In genomic region chr4:98102625-98103336, GRCm38 (mm10) we compare ENCODE assay signal across 8 mouse cellular contexts.
DNase-seq lines count a peak whose midpoint lies in the region; ATAC-seq and TF ChIP-seq lines count a peak whose summit lies in the region.

No protein-coding gene starts in this region.

- 23% methylated on average over 24 of the region's 24 CpGs for WGBS in forebrain, embryonic 14.5 days
- WGBS in limb, embryonic 11.5 days: 45% methylated on average over 24 of the region's 24 CpGs
- 62% methylated on average over 24 of the region's 24 CpGs for WGBS in olfactory bulb, adult 2 months

- peaks cover 69% of the 10 kb centered on the region for H3K4me1 ChIP-seq in forebrain, embryonic 14.5 days (ENCODE audit: control insufficient read depth, insufficient read depth, low read length)
- H3K4me1 ChIP-seq in limb, embryonic 11.5 days (ENCODE audit: control insufficient read depth, insufficient read depth, low read length): peaks cover 80% of the 10 kb centered on the region
- H3K4me1 ChIP-seq in olfactory bulb, adult 2 months (ENCODE audit: control insufficient read depth, insufficient read depth, low read length): no peaks in the 10 kb centered on the region; the same call in 1 of the 2 replicates

- peak overlapping the region; percentile 52 for H3K9ac ChIP-seq in forebrain, embryonic 14.5 days (ENCODE audit: low read length)
- H3K9ac ChIP-seq in limb, embryonic 11.5 days (ENCODE audit: low read length): no peak overlapping the region

- peak overlapping the region; percentile 44 for H3K4me2 ChIP-seq in forebrain, embryonic 14.5 days (ENCODE audit: low read length)
- no peak overlapping the region for H3K4me2 ChIP-seq in limb, embryonic 11.5 days (ENCODE audit: low read depth, severe bottlenecking)

- peak overlapping the region; percentile 12; the same call in 1 of the 2 replicates for H3K4me3 ChIP-seq in forebrain, embryonic 14.5 days (ENCODE audit: low read depth, low read length)
- no peak overlapping the region for H3K4me3 ChIP-seq in limb, embryonic 11.5 days (ENCODE audit: low read depth, low read length)
- peak overlapping the region; percentile 24 for H3K4me3 ChIP-seq in olfactory bulb, adult 2 months (ENCODE audit: insufficient read depth, low read depth, low read length)

- peak; percentile 75 for ATAC-seq in forebrain, embryonic 14.5 days
- ATAC-seq in limb, embryonic 11.5 days (ENCODE audit: insufficient number of reproducible peaks, low FRiP score, low TSS enrichment, low read depth): no peak

- H3K36me3 ChIP-seq in forebrain, embryonic 14.5 days (ENCODE audit: control insufficient read depth, insufficient read depth, low read length): 0 out of 2 replicates have a peak, but pooled peaks cover 6% of the 10 kb centered on the region
- no peaks in the 10 kb centered on the region for H3K36me3 ChIP-seq in limb, embryonic 11.5 days (ENCODE audit: control insufficient read depth, insufficient read depth, low read length)

- H3K27ac ChIP-seq in forebrain, embryonic 14.5 days (ENCODE audit: low read depth, low read length): peak overlapping the region; percentile 89
- H3K27ac ChIP-seq in limb, embryonic 11.5 days (replicated peaks; ENCODE audit: low read depth, low read length): peak overlapping the region; percentile 33; the same call in 1 of the 2 replicates
- H3K27ac ChIP-seq in olfactory bulb, adult 2 months (ENCODE audit: insufficient read depth, low read depth, low read length): no peak overlapping the region

- no peak for TF ChIP-seq CTCF in olfactory bulb, adult 2 months (IDR thresholded peaks at IDR 0.05; ENCODE audit: insufficient read depth, low read depth, low read length)

- TF ChIP-seq POLR2A in olfactory bulb, adult 2 months (IDR thresholded peaks at IDR 0.05; ENCODE audit: insufficient read depth, low read depth, low read length): no peak

- DNase-seq in layer of hippocampus, adult 18-20 months (ENCODE audit: low spot score in 2 of 2): peak; percentile 35 to 67
- DNase-seq in layer of hippocampus, postnatal 10 days (ENCODE audit: low spot score in 2 of 2): no peak
- peak; percentile 86 for DNase-seq in forebrain, embryonic 14.5 days (ENCODE audit: low spot score)
- peak; percentile 29 for DNase-seq in limb, embryonic 11.5 days (ENCODE audit: low spot score)
- no peak for DNase-seq in urinary bladder, postnatal 36 days (ENCODE audit: low spot score in 2 of 2)
- no peak for DNase-seq in urinary bladder, postnatal 14 days (ENCODE audit: low spot score)
- DNase-seq in gastrocnemius, postnatal 25 days: no peak

- H3K9me3 ChIP-seq in forebrain, embryonic 14.5 days (replicated peaks; ENCODE audit: control insufficient read depth, low read length): no peaks in the 10 kb centered on the region
- no peaks in the 10 kb centered on the region for H3K9me3 ChIP-seq in limb, embryonic 11.5 days (ENCODE audit: control insufficient read depth, low read length)

- no peaks in the 10 kb centered on the region for H3K27me3 ChIP-seq in forebrain, embryonic 14.5 days (replicated peaks; ENCODE audit: control insufficient read depth, insufficient read depth, low read length)
- no peaks in the 10 kb centered on the region for H3K27me3 ChIP-seq in limb, embryonic 11.5 days (ENCODE audit: control insufficient read depth, insufficient read depth, low read length)

Comparison
In these comparisons a context has a peak if more than half of its experiments do, and no peak if none do; other contexts are left out.
1. DNase-seq: peak in layer of hippocampus, adult 18-20 months (2 of 2), forebrain, embryonic 14.5 days (single experiment) and limb, embryonic 11.5 days (single experiment); none in layer of hippocampus, postnatal 10 days (0 of 2), urinary bladder, postnatal 36 days (0 of 2), urinary bladder, postnatal 14 days (single experiment) and gastrocnemius, postnatal 25 days (single experiment).